Mouse (Mus musculus): ENCODE measurements at regions not wholly inside any gene's neighbourhood (a gene's known extent, or its start where the extent isn't known, plus 50 kb on each side); places are given as distances from the start of the nearest gene placed in this dataset.

DNA sequence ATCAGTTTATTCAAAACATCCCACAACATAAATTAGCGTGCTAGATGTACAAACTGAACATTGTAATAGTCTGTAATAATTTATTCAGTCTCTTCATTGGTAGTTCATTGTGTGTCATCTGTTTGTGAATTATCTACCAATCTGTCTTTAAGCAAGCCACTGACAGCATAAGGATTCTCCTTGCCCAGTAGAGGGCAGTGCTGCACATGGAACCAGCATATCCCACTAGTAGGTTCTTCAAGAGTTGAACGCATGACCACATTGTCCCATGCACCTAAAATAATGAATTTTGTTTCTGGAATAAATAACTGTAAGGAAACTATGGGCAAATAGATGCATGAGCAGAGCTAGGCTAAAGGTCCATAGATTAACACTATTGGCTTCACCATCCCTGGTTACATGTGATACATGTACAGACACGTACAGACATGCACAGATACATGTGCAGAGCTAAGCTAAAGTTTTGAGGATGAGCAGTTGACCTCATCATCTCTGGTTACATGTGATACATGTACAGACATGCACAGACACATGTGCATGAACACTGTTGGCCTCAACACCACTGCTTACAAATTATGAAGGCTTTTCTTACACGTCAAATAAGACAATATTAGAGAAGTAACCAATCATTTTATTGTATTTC lies 143.0 kb upstream of the Ctnnd2 start:
- Histone ChIP-seq H3K4me1 (no peaks in the 10 kb centered on the region), H3K27ac (replicated peaks) (no peak overlapping the region), H3K9me3 (no peaks in the 10 kb centered on the region), H3K27me3 (replicated peaks; ENCODE audit: low read depth, poor library complexity, severe bottlenecking) (no peaks in the 10 kb centered on the region), H3K36me3 (replicated peaks) (no peaks in the 10 kb centered on the region), H3K4me3 (no peak overlapping the region)
- DNase-seq (ENCODE audit: low spot score): peak; percentile 57
- 58% methylated on average over 4 of the region's 4 CpGs for WGBS

DNA sequence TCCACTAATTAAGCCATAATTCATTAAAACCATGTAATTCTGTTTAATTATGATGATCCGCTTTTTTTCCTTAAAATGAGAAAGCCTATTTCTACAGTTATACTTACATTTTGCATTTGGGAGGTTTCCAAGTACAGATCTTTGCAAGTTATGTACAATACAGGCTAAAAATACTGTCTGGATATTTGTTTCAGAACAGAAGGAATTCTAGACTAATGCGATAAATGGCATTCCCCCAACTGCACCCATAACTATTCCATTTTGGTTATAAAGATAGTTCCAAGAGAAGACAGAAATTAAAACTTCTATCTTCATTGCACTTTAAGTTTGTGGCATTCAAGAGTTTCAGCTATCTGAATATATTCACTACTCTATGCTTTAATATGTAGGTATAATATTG lies 137.0 kb upstream of the Ctnnd2 start:
- Histone ChIP-seq H3K4me1 (no peaks in the 10 kb centered on the region), H3K9me3 (no peaks in the 10 kb centered on the region), H3K27me3 (replicated peaks; ENCODE audit: low read depth, poor library complexity, severe bottlenecking) (no peaks in the 10 kb centered on the region), H3K36me3 (replicated peaks) (no peaks in the 10 kb centered on the region), H3K4me3 (no peak overlapping the region), H3K27ac (replicated peaks) (no peak overlapping the region)
- no peak for DNase-seq (ENCODE audit: low spot score)
- 93% methylated on average over 2 of the region's 2 CpGs for WGBS

DNA sequence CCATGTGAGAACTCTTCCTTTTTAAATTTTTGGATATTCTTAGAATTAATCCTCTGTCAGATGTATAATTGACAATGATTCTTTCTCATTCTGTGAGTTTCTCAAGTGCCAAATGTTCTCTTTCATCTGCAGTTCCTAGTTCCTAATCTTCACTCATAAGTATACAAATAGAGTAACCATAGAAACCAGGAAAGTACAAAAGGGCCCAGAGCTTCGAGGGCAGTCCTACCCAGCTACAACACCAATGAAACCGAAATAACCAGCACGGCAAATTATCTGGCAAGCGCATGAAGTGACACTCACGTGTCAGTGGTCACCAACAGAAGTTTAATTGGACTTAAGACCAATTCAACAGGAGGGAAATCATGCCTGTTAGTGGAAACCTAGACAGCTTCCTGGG lies 121.5 kb upstream of the Ctnnd2 start:
- Histone ChIP-seq H3K4me3 (no peak overlapping the region), H3K9me3 (no peaks in the 10 kb centered on the region), H3K4me1 (no peaks in the 10 kb centered on the region), H3K27ac (replicated peaks) (no peak overlapping the region), H3K36me3 (replicated peaks) (no peaks in the 10 kb centered on the region), H3K27me3 (replicated peaks; ENCODE audit: low read depth, poor library complexity, severe bottlenecking) (no peaks in the 10 kb centered on the region)
- no peak for DNase-seq (ENCODE audit: low spot score)
- 80% methylated on average over 5 of the region's 5 CpGs for WGBS

DNA sequence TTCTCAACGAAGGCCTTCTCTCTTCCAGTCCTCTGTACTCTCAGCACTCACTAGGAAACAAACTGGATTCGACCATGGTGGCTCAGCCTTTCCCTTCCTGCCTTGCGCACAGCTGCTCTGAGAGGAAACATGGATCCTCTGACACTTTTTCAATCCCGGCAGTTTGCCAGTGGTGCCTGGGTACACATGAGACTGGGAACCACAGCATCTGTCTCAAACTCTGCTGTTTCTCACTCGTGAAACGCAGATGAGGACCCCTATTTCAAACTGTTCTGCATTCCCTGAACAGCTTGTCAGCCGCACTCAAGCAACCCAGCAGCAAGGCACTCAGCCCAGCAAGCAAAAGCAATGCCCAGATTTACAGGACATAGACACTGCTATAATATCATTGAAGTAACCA lies 112.6 kb upstream of the Ctnnd2 start:
- Histone ChIP-seq H3K27me3 (replicated peaks; ENCODE audit: low read depth, poor library complexity, severe bottlenecking) (no peaks in the 10 kb centered on the region), H3K4me1 (no peaks in the 10 kb centered on the region), H3K27ac (replicated peaks) (no peak overlapping the region), H3K36me3 (replicated peaks) (no peaks in the 10 kb centered on the region), H3K9me3 (no peaks in the 10 kb centered on the region), H3K4me3 (no peak overlapping the region)
- DNase-seq (ENCODE audit: low spot score): no peak
- WGBS: 82% methylated on average over 7 of the region's 7 CpGs

DNA sequence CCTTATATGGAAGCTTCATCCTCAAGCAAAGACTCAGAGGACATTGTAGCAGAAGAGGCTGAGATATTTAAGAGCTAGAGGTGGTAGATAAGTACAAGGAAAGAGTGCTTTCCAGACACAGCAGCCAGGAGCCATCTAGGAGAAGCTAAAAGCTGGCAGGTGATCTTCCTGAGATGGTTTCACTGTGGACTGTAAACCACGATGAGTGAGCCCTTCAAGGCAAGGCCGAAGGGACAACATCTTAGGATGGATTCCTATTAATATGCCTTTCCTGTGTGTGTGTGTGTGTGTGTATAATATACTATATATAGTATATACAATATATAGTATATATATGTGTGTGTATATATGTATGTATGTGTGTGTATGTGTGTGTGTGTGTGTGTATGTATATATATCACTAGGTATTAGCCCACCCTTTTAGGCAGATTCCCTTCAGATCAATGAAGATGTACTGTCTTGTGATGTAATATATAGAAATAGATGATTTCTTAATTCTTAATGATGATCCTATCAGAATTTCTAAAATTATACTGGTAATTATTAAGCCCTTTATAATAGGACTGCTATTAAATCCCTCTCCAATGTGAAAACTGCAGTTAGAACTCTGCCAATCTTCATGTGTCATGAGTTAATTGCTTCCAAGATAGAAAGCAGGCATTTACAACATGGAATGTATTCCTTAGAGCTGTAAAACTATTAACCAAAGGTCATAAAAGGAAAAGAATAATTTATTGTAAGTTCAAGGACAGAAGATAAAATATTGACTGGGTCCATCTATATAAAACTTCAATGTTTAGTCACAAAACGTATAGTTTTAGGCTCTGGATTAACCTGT lies 111.7 kb upstream of the Ctnnd2 start:
- H3K27ac ChIP-seq (replicated peaks): no peak overlapping the region
- no peak overlapping the region for H3K4me3 ChIP-seq
- no peak for DNase-seq (ENCODE audit: low spot score)
- H3K9me3 ChIP-seq: no peaks in the 10 kb centered on the region
- no peaks in the 10 kb centered on the region for H3K27me3 ChIP-seq (replicated peaks; ENCODE audit: low read depth, poor library complexity, severe bottlenecking)
- no peaks in the 10 kb centered on the region for H3K36me3 ChIP-seq (replicated peaks)
- WGBS: 84% methylated on average over 3 of the region's 3 CpGs
- no peaks in the 10 kb centered on the region for H3K4me1 ChIP-seq

DNA sequence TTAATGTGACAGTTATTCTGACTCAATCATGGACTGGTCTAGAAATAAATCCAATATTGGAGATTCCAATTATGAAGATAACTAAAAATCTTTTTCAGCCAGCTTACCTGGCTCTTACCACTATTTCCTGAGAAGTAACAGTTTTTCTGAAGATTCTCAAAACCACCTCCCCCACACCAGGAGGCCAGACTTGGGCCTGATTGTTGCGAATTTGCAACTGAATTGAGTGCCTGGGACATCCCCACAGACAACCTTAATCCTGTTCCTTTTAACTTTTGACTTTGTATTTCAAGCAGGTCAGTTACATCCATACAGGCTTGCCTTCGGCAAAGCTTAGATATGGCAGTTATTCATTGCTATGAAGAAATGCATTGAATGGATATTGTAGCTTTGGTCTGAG lies 100.7 kb upstream of the Ctnnd2 start:
- DNase-seq (ENCODE audit: low spot score): no peak
- Histone ChIP-seq H3K9me3 (peaks cover 7% of the 10 kb centered on the region; the same call in 1 of the 2 replicates), H3K4me3 (no peak overlapping the region), H3K4me1 (no peaks in the 10 kb centered on the region), H3K36me3 (replicated peaks) (no peaks in the 10 kb centered on the region), H3K27me3 (replicated peaks; ENCODE audit: low read depth, poor library complexity, severe bottlenecking) (no peaks in the 10 kb centered on the region), H3K27ac (replicated peaks) (no peak overlapping the region)
- WGBS: 47% methylated on average over 2 of the region's 2 CpGs

DNA sequence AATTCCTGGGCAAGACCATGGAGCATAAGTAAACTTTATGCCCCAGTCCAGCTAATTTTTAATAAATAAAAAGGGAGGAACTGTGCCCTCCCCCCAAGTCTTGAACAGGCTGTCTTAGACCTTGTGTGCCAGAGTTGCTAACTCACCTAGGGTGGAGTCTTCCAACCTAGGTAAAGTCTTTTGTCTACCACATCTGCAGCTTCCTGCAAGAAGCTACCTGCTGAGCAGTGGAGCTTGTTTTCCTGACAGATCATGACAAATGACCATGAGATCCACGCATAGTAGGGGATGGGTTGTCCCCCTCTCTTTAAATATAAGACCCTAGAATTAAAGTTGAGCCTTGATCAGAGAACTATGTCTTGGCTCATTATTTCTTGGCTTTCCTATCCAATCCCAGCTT lies 100.1 kb upstream of the Ctnnd2 start:
- H3K4me1 ChIP-seq: no peaks in the 10 kb centered on the region
- H3K9me3 ChIP-seq: peaks cover 7% of the 10 kb centered on the region; the same call in 1 of the 2 replicates
- H3K27me3 ChIP-seq (replicated peaks; ENCODE audit: low read depth, poor library complexity, severe bottlenecking): no peaks in the 10 kb centered on the region
- no peaks in the 10 kb centered on the region for H3K36me3 ChIP-seq (replicated peaks)
- 50% methylated on average over 1 of the region's 1 CpGs for WGBS
- no peak for DNase-seq (ENCODE audit: low spot score)
- no peak overlapping the region for H3K4me3 ChIP-seq
- H3K27ac ChIP-seq (replicated peaks): no peak overlapping the region

- DNase-seq (ENCODE audit: low spot score): no peak
- H3K36me3 ChIP-seq (replicated peaks): no peaks in the 10 kb centered on the region
- WGBS: 95% methylated on average over 6 of the region's 6 CpGs
- H3K4me1 ChIP-seq: no peaks in the 10 kb centered on the region
- H3K9me3 ChIP-seq: no peaks in the 10 kb centered on the region
- no peak overlapping the region for H3K27ac ChIP-seq (replicated peaks)
- H3K4me3 ChIP-seq: no peak overlapping the region
- no peaks in the 10 kb centered on the region for H3K27me3 ChIP-seq (replicated peaks; ENCODE audit: low read depth, poor library complexity, severe bottlenecking)
Measured at GRCm38 (mm10) chr15:30087120-30087519, 85.3 kb upstream of the Ctnnd2 start.

- WGBS: 82% methylated on average over 3 of the region's 3 CpGs
- Histone ChIP-seq H3K9me3 (no peaks in the 10 kb centered on the region), H3K27ac (replicated peaks) (no peak overlapping the region), H3K4me1 (no peaks in the 10 kb centered on the region), H3K4me3 (no peak overlapping the region), H3K27me3 (replicated peaks; ENCODE audit: low read depth, poor library complexity, severe bottlenecking) (no peaks in the 10 kb centered on the region), H3K36me3 (replicated peaks) (no peaks in the 10 kb centered on the region)
- no peak for DNase-seq (ENCODE audit: low spot score)
Measured at GRCm38 (mm10) chr15:30122061-30122460, 50.3 kb upstream of the Ctnnd2 start.
